In genomic region chr2:166012145-166012544, GRCm38 (mm10) we compare ENCODE assay signal across 10 mouse cellular contexts. TPM values are rescaled to one million over a fixed set of nuclear protein-coding genes. Genes with fewer than 3 reads are reported as not detected.
A peak's percentile ranks its signal among the peaks of the same experiment; 100 is the strongest.
DNase-seq lines count a peak whose midpoint lies in the region; ATAC-seq and TF ChIP-seq lines count a peak whose summit lies in the region.
"Had no signal": no experiment of that assay in that cellular context is flagged by ENCODE, and none has a peak within 500 bp of the region (broad histone marks: within the 10 kb centered on the region; RNA-seq: fewer than 3 reads in every experiment).

No protein-coding gene starts in this region.

- DNase-seq in G1E (ENCODE audit: low spot score), result peak; percentile 54
- DNase-seq in midbrain, embryonic 14.5 days, result no peak
- no peak for DNase-seq in testis, postnatal 10 days (ENCODE audit: low spot score)
- no peak for DNase-seq in hindbrain, postnatal 0 days (ENCODE audit: low spot score)
- no peak for DNase-seq in right cerebral cortex, postnatal 36 days (ENCODE audit: low spot score in 2 of 2)
- DNase-seq: layer of hippocampus, adult 9-11 months had no signal

- peak overlapping the region; percentile 67; the same call in 1 of the 2 replicates for H3K27ac ChIP-seq in kidney, embryonic 15.5 days
- H3K27ac ChIP-seq in kidney, embryonic 14.5 days (ENCODE audit: low read depth, low read length), result no peak overlapping the region
- H3K27ac ChIP-seq in embryonic facial prominence, embryonic 13.5 days, result peak overlapping the region; percentile 22; the same call in 1 of the 2 replicates
- H3K27ac ChIP-seq in midbrain, embryonic 14.5 days (replicated peaks; ENCODE audit: low read depth, low read length), result 0 out of 2 replicates have a peak overlapping the region, but pooled peaks have one; percentile 28
- H3K27ac ChIP-seq in hindbrain, postnatal 0 days, result no peak overlapping the region

- no peaks in the 10 kb centered on the region for H3K36me3 ChIP-seq in kidney, embryonic 15.5 days
- no peaks in the 10 kb centered on the region for H3K36me3 ChIP-seq in kidney, embryonic 14.5 days (ENCODE audit: control insufficient read depth, insufficient read depth, low read length)
- no peaks in the 10 kb centered on the region for H3K36me3 ChIP-seq in G1E (replicated peaks)
- no peaks in the 10 kb centered on the region for H3K36me3 ChIP-seq in embryonic facial prominence, embryonic 13.5 days
- H3K36me3 ChIP-seq in midbrain, embryonic 14.5 days (ENCODE audit: control insufficient read depth, insufficient read depth, low read length), result no peaks in the 10 kb centered on the region
- H3K36me3 ChIP-seq in hindbrain, postnatal 0 days (ENCODE audit: insufficient read depth, low read length), result no peaks in the 10 kb centered on the region

- H3K27me3 ChIP-seq in kidney, embryonic 15.5 days, result no peaks in the 10 kb centered on the region
- no peaks in the 10 kb centered on the region for H3K27me3 ChIP-seq in kidney, embryonic 14.5 days (ENCODE audit: control insufficient read depth, insufficient read depth, low read length)
- H3K27me3 ChIP-seq in G1E (ENCODE audit: insufficient read depth, low read length), result peaks cover 23% of the 10 kb centered on the region
- H3K27me3 ChIP-seq in embryonic facial prominence, embryonic 13.5 days, result no peaks in the 10 kb centered on the region
- H3K27me3 ChIP-seq in midbrain, embryonic 14.5 days (ENCODE audit: control insufficient read depth, insufficient read depth, low read length), result no peaks in the 10 kb centered on the region
- no peaks in the 10 kb centered on the region for H3K27me3 ChIP-seq in hindbrain, postnatal 0 days (ENCODE audit: insufficient read depth, low read length)

- ATAC-seq in kidney, embryonic 15.5 days (replicated peaks; ENCODE audit: low FRiP score), result no peak
- ATAC-seq in kidney, embryonic 14.5 days (ENCODE audit: low FRiP score, low TSS enrichment), result no peak
- ATAC-seq in G1E (ENCODE audit: extremely low read depth, insufficient number of reproducible peaks, low FRiP score, poor library complexity, severe bottlenecking), result peak; percentile 91
- no peak for ATAC-seq in embryonic facial prominence, embryonic 13.5 days (ENCODE audit: insufficient number of reproducible peaks, insufficient read depth, low FRiP score, low TSS enrichment, low read depth)
- no peak for ATAC-seq in midbrain, embryonic 14.5 days (ENCODE audit: low FRiP score, low TSS enrichment)
- no peak for ATAC-seq in hindbrain, postnatal 0 days

- H3K4me1 ChIP-seq in kidney, embryonic 15.5 days, result peaks cover 44% of the 10 kb centered on the region
- peaks cover 17% of the 10 kb centered on the region for H3K4me1 ChIP-seq in kidney, embryonic 14.5 days (ENCODE audit: control insufficient read depth, insufficient read depth, low read length)
- H3K4me1 ChIP-seq in G1E (ENCODE audit: insufficient read depth, low read depth, low read length), result peaks cover 22% of the 10 kb centered on the region
- peaks cover 40% of the 10 kb centered on the region for H3K4me1 ChIP-seq in embryonic facial prominence, embryonic 13.5 days
- peaks cover 20% of the 10 kb centered on the region for H3K4me1 ChIP-seq in midbrain, embryonic 14.5 days (ENCODE audit: control insufficient read depth, insufficient read depth, low read length)
- 0 out of 2 replicates have a peak, but pooled peaks cover 12% of the 10 kb centered on the region for H3K4me1 ChIP-seq in hindbrain, postnatal 0 days (ENCODE audit: insufficient read depth, low read length)

- no peak overlapping the region for H3K9ac ChIP-seq in kidney, embryonic 15.5 days
- no peak overlapping the region for H3K9ac ChIP-seq in kidney, embryonic 14.5 days (ENCODE audit: low read depth, low read length)
- no peak overlapping the region for H3K9ac ChIP-seq in embryonic facial prominence, embryonic 13.5 days
- H3K9ac ChIP-seq in midbrain, embryonic 14.5 days (replicated peaks; ENCODE audit: low read length), result no peak overlapping the region
- H3K9ac ChIP-seq in hindbrain, postnatal 0 days (replicated peaks; ENCODE audit: low read length), result no peak overlapping the region

- WGBS in kidney, embryonic 15.5 days, result 60% methylated on average over 2 of the region's 2 CpGs
- 74% methylated on average over 2 of the region's 2 CpGs for WGBS in kidney, embryonic 14.5 days
- 73% methylated on average over 2 of the region's 2 CpGs for WGBS in embryonic facial prominence, embryonic 13.5 days
- WGBS in midbrain, embryonic 14.5 days, result 59% methylated on average over 2 of the region's 2 CpGs
- 63% methylated on average over 2 of the region's 2 CpGs for WGBS in hindbrain, postnatal 0 days

- TF ChIP-seq CTCF in G1E (IDR thresholded peaks at IDR 0.05; ENCODE audit: low read depth, low read length), result no peak
- no peak for TF ChIP-seq CTCF in hindbrain, postnatal 0 days (IDR thresholded peaks at IDR 0.05; ENCODE audit: low read depth)

- no peak overlapping the region for H3K4me2 ChIP-seq in kidney, embryonic 15.5 days
- no peak overlapping the region for H3K4me2 ChIP-seq in kidney, embryonic 14.5 days (replicated peaks; ENCODE audit: low read depth, low read length)
- H3K4me2 ChIP-seq in embryonic facial prominence, embryonic 13.5 days, result no peak overlapping the region
- H3K4me2 ChIP-seq in midbrain, embryonic 14.5 days (ENCODE audit: low read length), result no peak overlapping the region
- no peak overlapping the region for H3K4me2 ChIP-seq in hindbrain, postnatal 0 days (ENCODE audit: low read depth, low read length)

- H3K4me3 ChIP-seq in kidney, embryonic 15.5 days (replicated peaks), result no peak overlapping the region
- H3K4me3 ChIP-seq in kidney, embryonic 14.5 days (ENCODE audit: low read length), result no peak overlapping the region
- H3K4me3 ChIP-seq in G1E (ENCODE audit: low read depth, low read length), result no peak overlapping the region; the same call in 1 of the 2 replicates
- no peak overlapping the region for H3K4me3 ChIP-seq in embryonic facial prominence, embryonic 13.5 days
- no peak overlapping the region for H3K4me3 ChIP-seq in midbrain, embryonic 14.5 days (replicated peaks; ENCODE audit: low read depth, low read length)
- no peak overlapping the region for H3K4me3 ChIP-seq in hindbrain, postnatal 0 days (ENCODE audit: low read length)
- H3K4me3 ChIP-seq: erythroblast, embryonic 14.5 days had no signal

- H3K9me3 ChIP-seq in kidney, embryonic 15.5 days (replicated peaks), result no peaks in the 10 kb centered on the region
- no peaks in the 10 kb centered on the region for H3K9me3 ChIP-seq in kidney, embryonic 14.5 days (ENCODE audit: control insufficient read depth, low read length)
- no peaks in the 10 kb centered on the region for H3K9me3 ChIP-seq in G1E (replicated peaks)
- no peaks in the 10 kb centered on the region for H3K9me3 ChIP-seq in embryonic facial prominence, embryonic 13.5 days
- H3K9me3 ChIP-seq in midbrain, embryonic 14.5 days (ENCODE audit: control insufficient read depth, low read length), result no peaks in the 10 kb centered on the region
- no peaks in the 10 kb centered on the region for H3K9me3 ChIP-seq in hindbrain, postnatal 0 days (ENCODE audit: low read length)

RNA-seq across cellular contexts. Expression of gene Ncoa3, which starts 19.7 kb away (rescaled TPM):
- polyA plus RNA-seq in kidney, embryonic 15.5 days (2015; fragmentation: Nextera tagmentation; extraction: Ambion mirVana), result 17.4 and 19.2 TPM in 2 replicates
- 18.1 and 23.2 TPM in 2 replicates for polyA plus RNA-seq in kidney, embryonic 14.5 days (2014; fragmentation: Nextera tagmentation; extraction: Ambion mirVana)
- 16.6 and 17.9 TPM in 2 replicates for total RNA-seq in G1E (2014; fragmentation: Nextera tagmentation)
- 13.6 and 14.6 TPM in 2 replicates for total RNA-seq in G1E (2017)
- polyA plus RNA-seq in G1E (2012), result 6.4 and 8.2 TPM in 2 replicates
- 14.4 and 14.7 TPM in 2 replicates for polyA plus RNA-seq in embryonic facial prominence, embryonic 13.5 days (2015; fragmentation: Nextera tagmentation; extraction: Ambion mirVana)
- polyA plus RNA-seq in midbrain, embryonic 14.5 days (2014; fragmentation: Nextera tagmentation; extraction: Ambion mirVana), result 15.3 and 18.2 TPM in 2 replicates
- total RNA-seq in hindbrain, postnatal 0 days (2014; rRNA removed), result 28.3 and 29.2 TPM in 2 replicates
- 10.7 and 10.8 TPM in 2 replicates for polyA plus RNA-seq in hindbrain, postnatal 0 days (2015; fragmentation: Nextera tagmentation; extraction: Ambion mirVana)

Comparison
In these comparisons a context has a peak if more than half of its experiments do, and no peak if none do; other contexts are left out.
1. H3K27ac ChIP-seq: peak in kidney, embryonic 15.5 days (single experiment), embryonic facial prominence, embryonic 13.5 days (single experiment) and midbrain, embryonic 14.5 days (single experiment); none in kidney, embryonic 14.5 days (single experiment) and hindbrain, postnatal 0 days (single experiment).